Mouse (Mus musculus) cerebellum, postnatal 25 days (tissue): ENCODE measurements around the gene Gm20479.

Source experiments
- DNase-seq, 2 experiments: peaks; one replicate each; pipeline ENCODE4 v3.0.0; 2021; ENCODE audit warnings: mixed read lengths in 2 of 2

The Gm20479 gene

GRCm38 (mm10) chr7:27356861-27357594 lies at the start of gene Gm20479:
Gene Gm20479 (minus strand): TSS chr7:27357419.
- DNase-seq, result no peak

GRCm38 (mm10) chr7:27406481-27406880 lies 49.3 kb upstream of the Gm20479 start:
- DNase-seq, result no peak

DNA sequence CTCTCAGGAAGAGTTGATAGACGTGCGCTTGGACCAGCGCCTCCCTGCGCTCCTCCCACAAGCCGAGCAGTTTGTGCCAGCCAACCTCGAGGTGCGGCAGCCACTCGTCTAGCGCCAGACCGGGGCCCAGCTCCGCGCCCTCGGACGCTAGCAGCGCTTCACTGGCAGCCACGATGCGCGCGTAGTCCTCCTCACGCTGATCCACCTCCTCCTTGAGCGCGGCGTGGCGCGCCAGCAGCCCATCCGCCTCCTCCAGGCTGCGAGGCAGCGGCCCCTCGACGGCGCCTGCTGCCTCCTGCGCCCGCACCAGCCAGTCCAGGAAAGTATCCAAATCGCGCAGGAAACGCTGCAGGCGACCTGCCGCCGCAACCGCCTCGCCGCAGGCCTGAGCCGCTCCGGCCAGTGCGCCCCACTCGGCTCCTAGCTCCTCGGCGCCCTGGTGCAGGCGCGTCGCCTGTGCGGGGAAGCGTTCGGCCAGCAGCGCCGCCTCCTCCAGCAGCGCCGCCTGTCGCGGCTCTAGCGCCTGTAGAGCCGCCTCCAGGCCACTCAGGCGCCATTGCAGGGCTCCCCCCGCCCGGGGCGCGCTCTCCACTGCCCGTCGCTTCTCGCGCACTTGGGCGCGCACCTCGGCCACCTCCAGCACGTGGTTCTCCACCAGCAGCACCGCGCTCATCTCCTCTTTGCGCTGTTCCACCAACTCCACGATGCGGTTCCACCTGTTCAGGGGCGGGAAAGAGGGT lies 47.2 kb upstream of the Gm20479 start:
- DNase-seq, result peak; percentile 38 to 48

- peak; percentile 88 to 92 for DNase-seq
Measured at GRCm38 (mm10) chr7:27402675-27403074, 45.5 kb upstream of the Gm20479 start.

- no peak for DNase-seq
Measured at GRCm38 (mm10) chr7:27400545-27400944, 43.3 kb upstream of the Gm20479 start.

- peak; percentile 60 to 76 for DNase-seq
Measured at GRCm38 (mm10) chr7:27397048-27397949, 40.1 kb upstream of the Gm20479 start.

DNA sequence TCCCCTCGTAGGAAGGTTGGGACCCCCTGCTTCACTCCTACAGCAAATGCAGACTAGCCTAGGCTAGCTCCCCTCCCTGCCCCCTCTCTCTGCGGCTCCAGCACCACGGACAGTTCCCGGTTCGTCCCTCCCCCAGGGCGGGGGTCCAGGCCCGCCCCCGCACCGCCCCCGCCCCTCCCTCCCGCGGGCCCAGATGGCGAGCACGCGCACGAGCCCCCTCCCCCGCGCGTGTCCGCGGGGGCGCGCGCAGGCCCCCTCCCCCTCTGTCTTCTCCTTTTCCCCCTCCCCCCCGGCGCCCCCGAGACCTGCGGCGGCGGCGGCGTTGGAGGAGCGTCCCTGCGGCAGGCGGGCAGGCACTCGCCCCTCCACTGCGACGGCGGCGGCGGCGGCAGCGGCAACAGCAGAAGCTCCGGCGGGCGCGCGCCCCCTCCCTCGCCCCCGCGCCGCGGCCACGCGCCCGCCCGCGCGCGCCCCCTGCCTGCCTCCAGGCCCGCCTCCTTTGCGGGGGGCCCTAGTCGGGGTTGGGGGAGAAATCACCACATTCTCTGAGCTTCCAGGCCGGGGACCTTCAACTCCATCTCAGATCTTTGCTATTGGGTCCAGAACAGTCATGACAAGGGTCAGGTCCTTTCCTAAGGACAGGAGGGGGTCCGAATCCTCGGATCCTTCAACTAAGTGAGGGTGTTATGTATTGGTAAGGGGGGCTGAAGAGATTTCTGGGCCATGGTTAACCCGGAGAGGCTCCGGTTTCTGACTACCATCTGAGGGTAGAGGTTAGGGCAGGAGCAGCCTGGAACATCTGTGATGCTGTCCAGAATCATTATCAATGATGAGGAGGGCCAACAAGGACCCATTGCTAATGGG lies 39.2 kb upstream of the Gm20479 start:
- DNase-seq, result peak; percentile 78 to 89

DNA sequence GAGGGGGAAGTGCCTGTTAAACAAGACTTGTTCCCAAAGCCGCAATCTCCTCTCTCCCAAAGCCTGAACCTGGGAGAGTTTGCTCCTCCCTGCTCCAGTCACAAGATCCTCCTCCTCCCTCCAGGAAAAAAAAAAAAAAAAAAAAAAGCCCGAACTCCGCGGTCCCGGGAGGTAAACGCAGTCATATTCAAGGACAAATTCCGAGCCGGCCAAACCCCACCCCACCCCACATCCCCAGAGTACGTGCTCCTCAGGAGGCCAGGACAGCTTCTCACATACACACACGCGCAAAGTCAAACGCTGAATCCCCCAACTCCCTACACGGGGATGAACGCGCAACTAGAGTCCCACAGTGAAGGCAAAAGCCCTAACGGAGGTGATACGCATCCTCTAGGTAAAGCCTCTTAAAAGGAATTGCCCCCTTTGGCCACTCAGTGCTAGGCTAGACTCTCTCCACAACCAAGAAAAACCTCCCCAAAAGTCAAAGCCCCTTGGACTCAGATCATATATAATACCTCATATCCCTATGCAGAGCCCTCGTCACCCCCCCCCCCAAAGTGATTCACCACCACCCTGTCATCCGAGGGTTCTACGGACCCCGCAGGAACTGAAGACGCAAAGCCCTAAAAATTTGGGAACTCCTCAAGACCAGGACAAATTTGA lies 38.4 kb upstream of the Gm20479 start:
- DNase-seq, result peak; percentile 68 to 69

GRCm38 (mm10) chr7:27391416-27391815 lies 34.2 kb upstream of the Gm20479 start:
- peak; percentile 62 to 74 for DNase-seq

DNA sequence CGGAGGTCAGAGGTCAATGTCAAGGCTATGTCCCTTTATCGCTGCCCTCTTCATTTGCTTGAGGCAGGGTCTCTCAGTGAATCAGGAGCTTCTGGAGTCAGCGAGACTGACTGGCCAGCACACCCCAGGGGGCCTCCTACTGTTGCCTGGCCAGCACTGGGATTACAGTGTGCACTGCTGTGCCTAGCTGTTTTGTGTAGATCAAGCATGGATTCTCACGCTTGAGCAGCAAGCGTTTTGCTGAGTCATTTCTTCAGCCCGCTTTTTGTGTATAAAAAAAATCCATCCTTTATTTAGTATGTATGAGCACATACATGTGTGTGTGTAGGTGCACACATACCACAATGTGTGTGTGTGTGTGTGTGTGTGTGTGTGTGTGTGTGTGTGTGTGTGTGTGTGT lies 32.0 kb upstream of the Gm20479 start:
- DNase-seq, result no peak

DNA sequence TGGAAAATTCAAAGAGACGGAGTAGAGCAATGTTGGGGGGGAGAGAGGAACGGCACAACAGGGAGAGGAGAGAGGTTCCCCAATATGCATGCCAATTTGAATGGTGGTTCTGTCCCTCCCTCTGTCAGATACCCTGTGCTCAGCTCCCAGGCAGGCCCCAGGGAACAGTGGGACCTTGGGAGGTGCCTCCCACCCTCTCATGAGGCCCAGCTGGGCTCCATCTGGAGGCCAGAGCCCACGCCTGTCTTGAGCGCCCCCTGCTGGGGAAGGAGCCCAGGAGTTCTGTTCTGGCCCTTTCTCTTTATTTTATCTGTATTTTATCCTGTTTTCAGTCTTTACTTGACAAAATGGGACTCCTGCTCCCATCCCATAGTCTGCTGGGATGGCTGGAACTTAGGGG lies 27.5 kb upstream of the Gm20479 start:
- DNase-seq, result peak; percentile 52 to 74

GRCm38 (mm10) chr7:27384134-27384533 lies 26.9 kb upstream of the Gm20479 start:
- peak; percentile 78 to 80 for DNase-seq

DNA sequence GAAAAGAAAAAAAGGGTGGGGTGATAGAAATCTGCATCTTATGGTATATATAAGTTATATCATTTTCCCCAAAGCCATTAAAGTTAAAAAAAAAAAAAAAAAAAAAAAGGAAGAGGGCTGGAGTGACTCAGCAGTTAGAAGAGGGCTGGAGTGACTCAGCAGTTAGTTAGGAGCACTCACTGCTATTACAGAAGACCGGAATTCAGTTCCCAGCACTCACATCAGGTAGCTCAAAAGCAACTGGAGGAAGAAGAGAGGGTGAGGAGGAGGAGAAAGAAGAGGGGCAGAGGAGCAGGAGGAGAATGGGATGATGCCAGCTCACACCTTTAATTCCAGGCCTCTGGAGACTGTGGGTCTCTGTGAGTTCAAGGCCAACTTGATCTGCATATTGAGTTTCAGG lies 26.0 kb upstream of the Gm20479 start:
- no peak for DNase-seq

DNA sequence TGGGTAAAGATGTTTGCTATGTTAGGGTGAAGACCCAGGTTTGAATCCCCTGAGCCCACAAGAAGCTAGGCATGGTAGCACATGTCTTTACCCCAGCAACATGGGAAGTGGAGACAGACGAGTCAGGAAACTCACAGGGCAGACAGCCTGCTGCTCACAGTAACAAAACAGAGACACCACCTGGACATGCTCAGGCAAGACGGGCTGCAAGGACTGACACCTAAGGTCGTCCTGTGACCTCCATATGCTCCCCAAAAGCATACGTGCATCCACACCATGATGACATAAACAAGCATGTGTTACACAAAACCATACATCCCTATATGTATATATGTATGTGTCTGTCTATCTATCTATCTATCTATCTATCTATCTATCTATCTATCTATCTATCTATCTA lies 24.3 kb upstream of the Gm20479 start:
- DNase-seq, result no peak

GRCm38 (mm10) chr7:27381009-27381408 lies 23.8 kb upstream of the Gm20479 start:
- DNase-seq, result no peak

GRCm38 (mm10) chr7:27379836-27380235 lies 22.6 kb upstream of the Gm20479 start:
- no peak for DNase-seq

- DNase-seq, result peak; percentile 57 to 79
Measured at GRCm38 (mm10) chr7:27378431-27378830, 21.2 kb upstream of the Gm20479 start.

- no peak for DNase-seq
Measured at GRCm38 (mm10) chr7:27375274-27375673, 18.1 kb upstream of the Gm20479 start.

DNA sequence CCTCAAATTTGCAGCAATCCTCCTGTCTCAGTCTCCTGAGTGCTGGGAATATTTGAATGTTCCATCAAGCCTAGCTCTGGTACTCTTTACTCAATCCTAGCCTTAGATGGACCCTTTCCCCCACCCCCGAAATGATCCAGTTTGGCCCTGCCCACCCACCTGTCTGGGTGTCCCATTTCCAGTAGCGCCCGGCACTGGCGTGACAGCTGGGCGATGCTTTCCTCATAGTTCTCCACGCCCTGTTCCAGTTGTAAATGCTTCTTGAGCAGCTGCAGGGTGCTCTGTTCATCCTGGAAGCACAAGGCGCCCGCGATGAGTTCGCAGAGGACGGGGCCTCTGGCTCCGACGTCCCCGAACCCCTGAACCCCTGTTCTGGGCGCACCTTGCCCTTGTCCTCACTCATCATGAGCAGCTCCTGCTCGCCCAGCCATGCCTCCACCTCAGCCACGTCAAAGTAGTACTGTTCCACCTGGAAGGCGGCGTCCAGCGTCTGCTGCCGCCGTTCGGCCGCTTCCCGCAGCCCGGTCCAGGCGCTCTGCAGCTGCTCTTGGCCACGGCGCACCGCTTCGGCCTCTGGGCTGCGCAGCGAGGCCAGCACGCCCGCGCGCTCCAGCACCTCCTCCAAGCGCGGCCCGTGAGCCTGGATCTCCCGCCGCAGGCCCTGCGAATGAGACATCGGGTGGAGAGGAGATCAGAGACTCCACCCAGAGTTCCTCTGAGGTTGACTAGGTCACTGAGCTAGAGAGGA lies 14.7 kb upstream of the Gm20479 start:
- DNase-seq, result no peak

GRCm38 (mm10) chr7:27369111-27369510 lies 11.9 kb upstream of the Gm20479 start:
- DNase-seq, result no peak

DNA sequence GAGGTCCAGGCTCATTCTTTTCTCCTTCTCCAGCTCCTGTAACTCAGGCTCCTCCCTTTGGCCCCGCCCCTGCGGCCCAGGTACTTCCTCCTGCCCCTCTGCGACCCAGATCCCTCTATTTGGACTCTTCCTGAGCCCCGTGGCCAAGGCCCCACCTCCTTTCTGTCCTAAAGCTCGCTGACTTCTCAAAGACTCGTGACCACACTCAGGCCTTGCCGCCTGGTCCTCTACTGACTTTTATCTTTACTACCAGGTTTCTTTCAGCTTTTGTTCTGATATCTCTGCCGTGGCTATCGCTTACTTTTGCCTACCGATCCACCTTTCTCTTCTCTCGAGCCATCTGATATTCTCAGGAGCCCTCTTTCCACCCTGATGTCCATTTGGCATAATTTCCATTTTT lies 10.8 kb upstream of the Gm20479 start:
- no peak for DNase-seq
